Mouse (Mus musculus) neural tube, embryonic 12.5 days (tissue): ENCODE data around the gene Ly6g6d. TPM values are rescaled to one million over a fixed set of nuclear protein-coding genes. Genes with fewer than 3 reads are reported as not detected.

Source experiments
- ATAC-seq: fragments of 200-750 bp; cut with Nextera tagmentation; 2 replicates; pipeline ENCODE4 v1.8.0; 2017; ENCODE audit warnings: low read depth, mild to moderate bottlenecking, moderate TSS enrichment, moderate library complexity; ENCODE audit not compliant: low FRiP score
- H3K27ac ChIP-seq: fragments of 300-500 bp; sonication (generic); 2 replicates; pipeline ENCODE4 v1.5.1; 2016
- H3K27me3 ChIP-seq: fragments of 300-500 bp; sonication (generic); replicated peaks from 2 replicates; pipeline ENCODE4 v1.6.1; 2016; ENCODE audit warnings: mild to moderate bottlenecking
- H3K36me3 ChIP-seq: fragments of 300-500 bp; sonication (generic); 2 replicates; pipeline ENCODE4 v1.6.1; 2016; ENCODE audit warnings: mild to moderate bottlenecking
- H3K4me1 ChIP-seq: fragments of 300-500 bp; sonication (generic); 2 replicates; pipeline ENCODE4 v1.6.1; 2016
- H3K4me2 ChIP-seq: fragments of 300-500 bp; sonication (generic); replicated peaks from 2 replicates; pipeline ENCODE4 v1.6.1; 2016; ENCODE audit warnings: mild to moderate bottlenecking
- H3K4me3 ChIP-seq: fragments of 300-500 bp; sonication (generic); 2 replicates; pipeline ENCODE4 v1.5.1; 2016
- H3K9ac ChIP-seq: fragments of 300-500 bp; sonication (generic); 2 replicates; pipeline ENCODE4 v1.6.1; 2016; ENCODE audit warnings: mild to moderate bottlenecking
- H3K9me3 ChIP-seq: fragments of 300-500 bp; sonication (generic); 2 replicates; pipeline ENCODE4 v1.6.1; 2016; ENCODE audit warnings: mild to moderate bottlenecking
- WGBS: fragments of 180-500 bp; shearing (Covaris S2); methylation state at CpG from one replicate; pipeline ENCODE4 v1.1.7; 2016; 5-methylcytosine and 5-hydroxymethylcytosine counted together
- polyA plus RNA-seq: library from polyadenylated mRNA; unstranded; fragments of >200 nt; fragmentation: Nextera tagmentation; extraction: Ambion mirVana; gene quantifications from 2 replicates; pipeline ENCODE4 v1.2.1, GENCODE M21; 2016

Gene Ly6g6d
- polyA plus RNA-seq, 1 experiment from 2014 or later = 1.9 TPM

- Histone ChIP-seq H3K9me3 (no peaks in the 10 kb centered on the region), H3K4me2 (no peak overlapping the region), H3K36me3 (no peaks in the 10 kb centered on the region), H3K9ac (no peak overlapping the region), H3K4me3 (no peak overlapping the region), H3K27ac (no peak overlapping the region), H3K4me1 (peaks cover 18% of the 10 kb centered on the region), H3K27me3 (0 out of 2 replicates have a peak, but pooled peaks cover 2% of the 10 kb centered on the region)
- 80% methylated on average over 9 of the region's 9 CpGs for WGBS
- no peak for ATAC-seq
Measured at GRCm38 (mm10) chr17:35079778-35080177, 1.9 kb upstream of the Ly6g6d start.

GRCm38 (mm10) chr17:35077285-35077684, 580 bp downstream of the Ly6g6d start:
- Histone ChIP-seq H3K9ac (peak overlapping the region; percentile 45), H3K4me1 (peaks cover 18% of the 10 kb centered on the region), H3K4me3 (peak overlapping the region; percentile 7; the same call in 1 of the 2 replicates), H3K9me3 (no peaks in the 10 kb centered on the region), H3K4me2 (peak overlapping the region; percentile 54), H3K27me3 (0 out of 2 replicates have a peak, but pooled peaks cover 2% of the 10 kb centered on the region), H3K27ac (no peak overlapping the region), H3K36me3 (no peaks in the 10 kb centered on the region)
- no peak for ATAC-seq
- WGBS = 23% methylated on average over 2 of the region's 2 CpGs

- WGBS = 26% methylated on average over 10 of the region's 10 CpGs
- Histone ChIP-seq H3K4me3 (peak within 1 kb of the TSS; percentile 7; the same call in 1 of the 2 replicates), H3K27me3 (0 out of 2 replicates have a peak, but pooled peaks cover 2% of the 10 kb centered on the region), H3K4me1 (peaks cover 18% of the 10 kb centered on the region), H3K9ac (peak within 1 kb of the TSS; percentile 45), H3K36me3 (no peaks in the 10 kb centered on the region), H3K4me2 (peak within 1 kb of the TSS; percentile 54), H3K9me3 (no peaks in the 10 kb centered on the region), H3K27ac (no peak within 1 kb of the TSS)
- ATAC-seq = no peak
Measured at GRCm38 (mm10) chr17:35076507-35077176, 1.2 kb downstream of the Ly6g6d start, which contains the start of gene Ly6g6e. Gene Ly6g6e, plus strand, starts transcription at chr17:35076902.

- Histone ChIP-seq H3K27me3 (0 out of 2 replicates have a peak, but pooled peaks cover 2% of the 10 kb centered on the region), H3K9ac (no peak overlapping the region), H3K27ac (no peak overlapping the region), H3K9me3 (no peaks in the 10 kb centered on the region), H3K36me3 (no peaks in the 10 kb centered on the region), H3K4me2 (no peak overlapping the region), H3K4me1 (peaks cover 18% of the 10 kb centered on the region), H3K4me3 (no peak overlapping the region)
- 44% methylated on average over 17 of the region's 17 CpGs for WGBS
- ATAC-seq = no peak
Measured at GRCm38 (mm10) chr17:35074097-35074496, 3.8 kb downstream of the Ly6g6d start.

GRCm38 (mm10) chr17:35071454-35071853, 6.4 kb downstream of the Ly6g6d start:
- Histone ChIP-seq H3K4me2 (no peak overlapping the region), H3K9me3 (no peaks in the 10 kb centered on the region), H3K4me1 (0 out of 2 replicates have a peak, but pooled peaks cover 1% of the 10 kb centered on the region), H3K27me3 (peaks cover 11% of the 10 kb centered on the region), H3K9ac (no peak overlapping the region), H3K36me3 (no peaks in the 10 kb centered on the region), H3K27ac (no peak overlapping the region), H3K4me3 (no peak overlapping the region)
- 74% methylated on average over 9 of the region's 9 CpGs for WGBS
- no peak for ATAC-seq

GRCm38 (mm10) chr17:35070556-35071229, 7.2 kb downstream of the Ly6g6d start:
- Histone ChIP-seq H3K27me3 (peaks cover 16% of the 10 kb centered on the region), H3K9ac (no peak overlapping the region)
- WGBS = 58% methylated on average over 6 of the region's 6 CpGs

GRCm38 (mm10) chr17:35068213-35068914, 9.5 kb downstream of the Ly6g6d start:
- peaks cover 1% of the 10 kb centered on the region; the same call in 1 of the 2 replicates for H3K36me3 ChIP-seq
- no peak overlapping the region for H3K4me2 ChIP-seq
- no peaks in the 10 kb centered on the region for H3K9me3 ChIP-seq
- ATAC-seq = no peak
- H3K4me1 ChIP-seq = peaks cover 16% of the 10 kb centered on the region
- peaks cover 26% of the 10 kb centered on the region for H3K27me3 ChIP-seq
- no peak overlapping the region for H3K4me3 ChIP-seq
- H3K9ac ChIP-seq = no peak overlapping the region
- 87% methylated on average over 17 of the region's 17 CpGs for WGBS
- no peak overlapping the region for H3K27ac ChIP-seq

More at GRCm38 (mm10) chr17:35070556-35071229, 7.2 kb downstream of the Ly6g6d start:
- Histone ChIP-seq H3K4me2 (no peak overlapping the region), H3K27ac (no peak overlapping the region), H3K4me1 (peaks cover 2% of the 10 kb centered on the region; the same call in 1 of the 2 replicates), H3K36me3 (no peaks in the 10 kb centered on the region), H3K9me3 (no peaks in the 10 kb centered on the region), H3K4me3 (no peak overlapping the region)
- no peak for ATAC-seq

GRCm38 (mm10) chr17:35066084-35066483, 11.8 kb downstream of the Ly6g6d start, which contains the start of gene Mpig6b:
Gene Mpig6b, minus strand, starts transcription at chr17:35066184.
- Histone ChIP-seq H3K36me3 (peaks cover 21% of the 10 kb centered on the region), H3K4me3 (peak within 1 kb of the TSS; percentile 26), H3K4me2 (peak within 1 kb of the TSS; percentile 61), H3K27me3 (peaks cover 26% of the 10 kb centered on the region), H3K9ac (peak within 1 kb of the TSS; percentile 40; the same call in 1 of the 2 replicates), H3K27ac (no peak within 1 kb of the TSS), H3K4me1 (peaks cover 16% of the 10 kb centered on the region), H3K9me3 (no peaks in the 10 kb centered on the region)
- ATAC-seq = no peak
- WGBS = 49% methylated on average over 10 of the region's 10 CpGs

GRCm38 (mm10) chr17:35064951-35065947, 12.6 kb downstream of the Ly6g6d start, which contains the start of gene Ly6g6c:
Gene Ly6g6c, plus strand, starts transcription at chr17:35065388.
- peaks cover 27% of the 10 kb centered on the region for H3K36me3 ChIP-seq
- ATAC-seq = no peak
- peak within 1 kb of the TSS; percentile 61 for H3K4me2 ChIP-seq
- H3K27me3 ChIP-seq = peaks cover 26% of the 10 kb centered on the region
- peaks cover 24% of the 10 kb centered on the region for H3K4me1 ChIP-seq
- no peak within 1 kb of the TSS for H3K27ac ChIP-seq
- H3K9ac ChIP-seq = peak within 1 kb of the TSS; percentile 40; the same call in 1 of the 2 replicates
- peak within 1 kb of the TSS; percentile 26 for H3K4me3 ChIP-seq
- 2% methylated on average over 48 of the region's 48 CpGs for WGBS
- H3K9me3 ChIP-seq = no peaks in the 10 kb centered on the region

- ATAC-seq = no peak
- Histone ChIP-seq H3K27ac (no peak overlapping the region), H3K9ac (no peak overlapping the region), H3K4me2 (peak overlapping the region; percentile 61), H3K9me3 (no peaks in the 10 kb centered on the region), H3K4me1 (peaks cover 31% of the 10 kb centered on the region), H3K36me3 (peaks cover 27% of the 10 kb centered on the region), H3K27me3 (peaks cover 26% of the 10 kb centered on the region), H3K4me3 (peak overlapping the region; percentile 26; the same call in 1 of the 2 replicates)
- WGBS = 32% methylated on average over 10 of the region's 10 CpGs
Measured at GRCm38 (mm10) chr17:35064378-35064877, 13.4 kb downstream of the Ly6g6d start.

GRCm38 (mm10) chr17:35063466-35063865, 14.4 kb downstream of the Ly6g6d start:
- Histone ChIP-seq H3K9me3 (no peaks in the 10 kb centered on the region), H3K27ac (no peak overlapping the region), H3K9ac (no peak overlapping the region), H3K4me3 (no peak overlapping the region), H3K4me1 (peaks cover 34% of the 10 kb centered on the region), H3K27me3 (peaks cover 26% of the 10 kb centered on the region), H3K4me2 (no peak overlapping the region), H3K36me3 (peaks cover 27% of the 10 kb centered on the region)
- no peak for ATAC-seq
- 82% methylated on average over 3 of the region's 3 CpGs for WGBS
